Mouse (Mus musculus) embryonic facial prominence, embryonic 12.5 days (tissue): ENCODE measurements around the gene Dclre1b. TPM values are rescaled to one million over a fixed set of nuclear protein-coding genes. Genes with fewer than 3 reads are reported as not detected.
"Not testable (repeated sequence)": the region's sequence is repeated elsewhere in the genome, so short reads cannot be mapped to it uniquely, and the experiment has no call there.

Source experiments
- ATAC-seq: fragments of 200-750 bp; cut with Nextera tagmentation; 2 replicates; pipeline ENCODE4 v1.8.0; 2017; ENCODE audit not compliant: insufficient number of reproducible peaks, insufficient read depth, low FRiP score, low TSS enrichment
- H3K27ac ChIP-seq: fragments of 300-500 bp; sonication (generic); 2 replicates; pipeline ENCODE4 v1.5.1; 2016; ENCODE audit warnings: mild to moderate bottlenecking
- H3K27me3 ChIP-seq: fragments of 300-500 bp; sonication (generic); 2 replicates; pipeline ENCODE4 v1.6.1; 2016; ENCODE audit warnings: mild to moderate bottlenecking, moderate library complexity
- H3K36me3 ChIP-seq: fragments of 300-500 bp; sonication (generic); 2 replicates; pipeline ENCODE4 v1.6.1; 2016; ENCODE audit warnings: mild to moderate bottlenecking
- H3K4me1 ChIP-seq: fragments of 300-500 bp; sonication (generic); 2 replicates; pipeline ENCODE4 v1.6.1; 2016
- H3K4me2 ChIP-seq: fragments of 300-500 bp; sonication (generic); replicated peaks from 2 replicates; pipeline ENCODE4 v1.6.1; 2016; ENCODE audit warnings: mild to moderate bottlenecking, moderate library complexity
- H3K4me3 ChIP-seq: fragments of 300-500 bp; sonication (generic); 2 replicates; pipeline ENCODE4 v1.5.1; 2016; ENCODE audit warnings: mild to moderate bottlenecking
- H3K9ac ChIP-seq: fragments of 300-500 bp; sonication (generic); 2 replicates; pipeline ENCODE4 v1.6.1; 2016; ENCODE audit warnings: mild to moderate bottlenecking, moderate library complexity
- H3K9me3 ChIP-seq: fragments of 300-500 bp; sonication (generic); 2 replicates; pipeline ENCODE4 v1.6.1; 2016; ENCODE audit warnings: mild to moderate bottlenecking, moderate library complexity
- WGBS: fragments of 180-500 bp; shearing (Covaris S2); methylation state at CpG from one replicate; pipeline ENCODE4 v1.1.7; 2016; 5-methylcytosine and 5-hydroxymethylcytosine counted together
- polyA plus RNA-seq: library from polyadenylated mRNA; unstranded; fragments of >200 nt; fragmentation: Nextera tagmentation; extraction: Ambion mirVana; gene quantifications from 2 replicates; pipeline ENCODE4 v1.2.1, GENCODE M21; 2016

Dclre1b gene
- polyA plus RNA-seq, 1 experiment from 2014 or later, result 25.5 TPM

DNA sequence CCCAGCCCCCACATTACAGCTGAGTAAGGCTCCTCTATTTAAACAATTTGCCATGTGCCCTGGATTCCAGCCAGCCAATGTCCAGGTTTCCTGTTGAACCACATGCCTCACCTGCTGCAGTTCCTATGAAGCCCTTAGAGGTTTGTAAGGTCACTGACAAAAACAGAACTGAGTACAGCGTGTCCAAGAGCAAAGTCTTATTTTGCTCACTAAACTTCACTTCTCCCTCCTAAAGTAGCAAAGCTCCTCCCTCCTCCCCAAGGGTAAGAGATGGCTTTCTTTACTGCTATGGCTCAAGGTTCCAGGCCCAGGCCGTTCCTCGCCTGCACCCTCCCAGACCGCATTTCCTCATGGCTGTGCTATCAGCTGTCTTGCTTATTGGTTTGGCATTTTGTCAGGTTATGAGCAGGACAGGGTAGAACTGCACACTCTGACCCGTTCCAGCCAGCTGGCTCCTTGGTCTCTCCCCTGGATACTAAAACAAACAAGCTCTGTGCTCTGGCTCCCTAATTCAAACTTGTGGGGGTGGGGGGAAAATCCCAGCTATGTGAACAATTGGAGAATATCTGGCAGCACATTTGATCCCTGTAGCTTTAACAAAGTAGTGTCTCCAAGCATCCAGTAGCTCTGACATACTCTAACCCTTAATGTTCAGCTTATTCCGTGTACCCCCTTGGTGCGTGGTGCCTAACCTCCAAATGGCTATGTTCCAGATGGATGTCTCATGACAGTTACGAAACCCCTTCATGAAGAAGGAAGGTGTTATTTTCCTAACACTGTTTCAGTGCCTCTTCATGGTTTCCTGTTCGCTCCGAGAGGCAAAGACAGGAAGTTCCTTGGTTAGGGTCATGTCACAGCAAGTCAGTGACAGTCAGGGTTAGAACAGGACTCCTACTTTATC lies 7.4 kb downstream of the Dclre1b start:
- 76% methylated on average over 10 of the region's 10 CpGs for WGBS
- H3K36me3 ChIP-seq, result peaks cover 23% of the 10 kb centered on the region
- H3K9ac ChIP-seq, result no peak overlapping the region
- H3K27ac ChIP-seq, result peak overlapping the region; percentile 57; the same call in 1 of the 2 replicates
- H3K4me1 ChIP-seq, result no peaks in the 10 kb centered on the region
- no peaks in the 10 kb centered on the region for H3K9me3 ChIP-seq
- no peak overlapping the region for H3K4me3 ChIP-seq
- ATAC-seq, result no peak
- H3K4me2 ChIP-seq, result no peak overlapping the region
- H3K27me3 ChIP-seq, result no peaks in the 10 kb centered on the region

DNA sequence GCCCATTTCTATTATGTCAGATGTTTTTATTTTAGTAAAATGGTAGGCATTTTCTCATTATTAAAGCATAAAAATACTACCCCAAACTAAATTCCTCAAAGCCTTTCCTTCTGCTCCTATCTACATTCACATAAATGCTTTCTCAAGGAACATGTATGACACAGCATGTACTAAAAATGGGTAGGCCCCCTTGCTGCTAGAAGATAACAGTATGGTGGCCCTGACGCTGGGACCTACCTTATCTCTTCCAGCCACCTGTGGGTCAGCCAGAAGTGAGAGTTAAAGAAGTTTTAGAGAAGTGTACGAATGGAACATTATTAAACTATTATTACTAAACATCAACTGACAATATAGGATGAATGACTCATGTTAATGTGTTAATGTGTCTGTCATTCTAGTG lies 9.7 kb downstream of the Dclre1b start:
- Histone ChIP-seq H3K4me3 (no peak overlapping the region), H3K4me1 (no peaks in the 10 kb centered on the region), H3K9ac (no peak overlapping the region), H3K4me2 (no peak overlapping the region), H3K9me3 (no peaks in the 10 kb centered on the region), H3K27ac (no peak overlapping the region), H3K27me3 (no peaks in the 10 kb centered on the region), H3K36me3 (peaks cover 17% of the 10 kb centered on the region)
- ATAC-seq, result no peak
- WGBS, result 81% methylated on average over 2 of the region's 2 CpGs

- WGBS, result 60% methylated on average over 2 of the region's 2 CpGs
- H3K27me3 ChIP-seq, result no peaks in the 10 kb centered on the region
- no peaks in the 10 kb centered on the region for H3K36me3 ChIP-seq
- H3K4me3 ChIP-seq, result no peak overlapping the region
- no peak overlapping the region for H3K27ac ChIP-seq
- H3K4me1 ChIP-seq, result no peaks in the 10 kb centered on the region
- no peak overlapping the region for H3K9ac ChIP-seq
- no peaks in the 10 kb centered on the region for H3K9me3 ChIP-seq
- no peak for ATAC-seq
- no peak overlapping the region for H3K4me2 ChIP-seq
Measured at GRCm38 (mm10) chr3:103796389-103796788, 12.9 kb downstream of the Dclre1b start.

DNA sequence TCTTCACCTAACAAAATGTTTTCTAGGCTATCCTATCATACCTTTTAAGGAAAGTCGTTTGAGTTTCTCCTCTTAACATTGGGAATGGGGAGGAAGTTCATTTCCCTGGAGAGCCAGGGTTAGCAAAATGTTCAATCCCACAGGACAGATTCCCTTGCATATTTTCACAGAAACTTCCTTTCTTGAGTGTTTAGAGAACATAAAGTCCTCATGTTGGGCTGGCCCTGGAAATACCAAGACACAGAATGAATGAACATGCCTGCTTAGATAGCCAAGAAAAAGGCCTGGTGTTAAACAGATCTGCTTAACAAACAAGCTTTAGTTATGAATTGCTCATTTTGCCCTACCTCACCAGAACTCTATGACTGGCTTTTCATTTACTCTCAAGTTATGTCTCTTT lies 16.7 kb downstream of the Dclre1b start:
- ATAC-seq, result no peak
- Histone ChIP-seq H3K27ac (no peak overlapping the region), H3K4me1 (peaks cover 14% of the 10 kb centered on the region; the same call in 1 of the 2 replicates), H3K4me3 (no peak overlapping the region), H3K9me3 (no peaks in the 10 kb centered on the region), H3K9ac (no peak overlapping the region), H3K27me3 (no peaks in the 10 kb centered on the region), H3K36me3 (no peaks in the 10 kb centered on the region), H3K4me2 (no peak overlapping the region)
- 69% methylated on average over 1 of the region's 1 CpGs for WGBS

GRCm38 (mm10) chr3:103792111-103792406 lies 17.2 kb downstream of the Dclre1b start:
- not testable (repeated sequence) for H3K9ac ChIP-seq, H3K27me3 ChIP-seq, ATAC-seq, H3K36me3 ChIP-seq, H3K27ac ChIP-seq, H3K9me3 ChIP-seq
- Histone ChIP-seq H3K4me1 (peaks cover 14% of the 10 kb centered on the region; the same call in 1 of the 2 replicates), H3K4me3 (peak overlapping the region; percentile 88; the same call in 1 of the 2 replicates), H3K4me2 (peak overlapping the region; percentile 90)
- WGBS, result 84% methylated on average over 5 of the region's 5 CpGs

GRCm38 (mm10) chr3:103791230-103792110 lies 17.8 kb downstream of the Dclre1b start, which contains the start of gene Hipk1:
Hipk1 (minus strand) TSS chr3:103791563.
- peak; percentile 93 for ATAC-seq
- WGBS, result 10% methylated on average over 49 of the region's 49 CpGs
- no peaks in the 10 kb centered on the region for H3K27me3 ChIP-seq
- peak within 1 kb of the TSS; percentile 90 for H3K4me2 ChIP-seq
- H3K4me1 ChIP-seq, result peaks cover 14% of the 10 kb centered on the region; the same call in 1 of the 2 replicates
- peak within 1 kb of the TSS; percentile 88 for H3K4me3 ChIP-seq
- no peaks in the 10 kb centered on the region for H3K36me3 ChIP-seq
- H3K27ac ChIP-seq, result peak within 1 kb of the TSS; percentile 89
- H3K9me3 ChIP-seq, result no peaks in the 10 kb centered on the region
- H3K9ac ChIP-seq, result peak within 1 kb of the TSS; percentile 91

- H3K27ac ChIP-seq, result peak overlapping the region; percentile 89
- WGBS, result 2% methylated on average over 54 of the region's 61 CpGs
- peak overlapping the region; percentile 91 for H3K9ac ChIP-seq
- H3K27me3 ChIP-seq, result no peaks in the 10 kb centered on the region
- peak; percentile 68 for ATAC-seq
- H3K36me3 ChIP-seq, result no peaks in the 10 kb centered on the region
- no peaks in the 10 kb centered on the region for H3K9me3 ChIP-seq
- peaks cover 14% of the 10 kb centered on the region; the same call in 1 of the 2 replicates for H3K4me1 ChIP-seq
- peak overlapping the region; percentile 90 for H3K4me2 ChIP-seq
- H3K4me3 ChIP-seq, result peak overlapping the region; percentile 88
Measured at GRCm38 (mm10) chr3:103790346-103791145, 18.7 kb downstream of the Dclre1b start.

DNA sequence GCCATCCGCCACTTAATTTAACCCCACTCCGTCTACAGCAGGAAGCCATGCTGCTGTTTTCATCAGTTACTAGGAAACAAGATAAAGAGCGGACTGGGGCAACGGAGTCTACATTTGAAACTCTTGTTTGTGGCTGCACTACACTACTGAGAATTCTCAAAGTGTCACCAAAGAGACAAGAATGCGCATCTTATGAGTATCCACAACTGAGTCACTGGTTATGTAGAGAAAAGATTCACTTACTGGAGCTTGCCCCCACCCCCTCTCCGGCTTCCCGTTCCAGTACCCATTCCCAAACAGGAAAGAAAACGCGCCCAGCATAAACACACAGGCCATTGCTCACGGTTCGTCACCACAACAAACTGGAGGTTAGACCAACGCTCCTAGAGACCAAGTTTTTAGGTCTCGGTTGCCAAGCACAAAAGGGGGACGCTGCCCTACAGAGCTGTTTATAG lies 19.3 kb downstream of the Dclre1b start:
- no peaks in the 10 kb centered on the region for H3K27me3 ChIP-seq
- peak overlapping the region; percentile 89 for H3K27ac ChIP-seq
- peak overlapping the region; percentile 91 for H3K9ac ChIP-seq
- H3K4me3 ChIP-seq, result peak overlapping the region; percentile 88
- no peak for ATAC-seq
- peak overlapping the region; percentile 90 for H3K4me2 ChIP-seq
- 2% methylated on average over 14 of the region's 14 CpGs for WGBS
- peaks cover 14% of the 10 kb centered on the region; the same call in 1 of the 2 replicates for H3K4me1 ChIP-seq
- no peaks in the 10 kb centered on the region for H3K9me3 ChIP-seq
- H3K36me3 ChIP-seq, result no peaks in the 10 kb centered on the region

DNA sequence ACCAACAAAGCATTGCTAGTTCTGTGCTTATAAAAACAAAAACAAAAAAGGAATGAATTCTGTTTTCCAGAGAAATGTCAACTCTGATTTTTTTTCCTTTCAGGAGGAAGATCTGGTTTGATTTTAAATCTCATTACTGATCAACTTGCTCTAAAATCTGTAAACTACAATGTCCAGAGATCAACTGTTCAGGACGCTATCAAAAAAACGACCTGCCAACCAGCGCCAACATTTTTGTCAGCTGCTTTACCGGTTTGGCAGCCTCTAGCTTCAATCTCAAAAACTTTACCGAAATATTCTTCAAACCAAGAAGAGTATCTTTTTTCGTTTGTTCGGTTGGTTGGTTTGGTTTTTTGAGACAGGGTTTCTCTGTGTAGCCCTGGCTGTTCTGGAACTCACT lies 20.1 kb downstream of the Dclre1b start:
- H3K4me2 ChIP-seq, result peak overlapping the region; percentile 90
- peaks cover 14% of the 10 kb centered on the region; the same call in 1 of the 2 replicates for H3K4me1 ChIP-seq
- H3K27me3 ChIP-seq, result no peaks in the 10 kb centered on the region
- no peaks in the 10 kb centered on the region for H3K36me3 ChIP-seq
- WGBS, result 81% methylated on average over 7 of the region's 7 CpGs
- H3K9me3 ChIP-seq, result no peaks in the 10 kb centered on the region
- no peak for ATAC-seq
- no peak overlapping the region for H3K27ac ChIP-seq
- H3K9ac ChIP-seq, result no peak overlapping the region
- no peak overlapping the region for H3K4me3 ChIP-seq

GRCm38 (mm10) chr3:103787225-103787624 lies 22.0 kb downstream of the Dclre1b start:
- 73% methylated on average over 7 of the region's 7 CpGs for whole genome bisulfite sequencing
- Histone ChIP-seq H3K27me3 (no peaks in the 10 kb centered on the region), H3K4me1 (peaks cover 14% of the 10 kb centered on the region; the same call in 1 of the 2 replicates), H3K4me2 (no peak overlapping the region), H3K36me3 (no peaks in the 10 kb centered on the region), H3K27ac (no peak overlapping the region), H3K4me3 (no peak overlapping the region), H3K9me3 (no peaks in the 10 kb centered on the region), H3K9ac (no peak overlapping the region)
- ATAC-seq, result no peak
